Mouse (Mus musculus) frontal cortex, adult 2 months (tissue): ENCODE measurements at regions not wholly inside any gene's neighbourhood (a gene's known extent, or its start where the extent isn't known, plus 50 kb on each side); places are given as distances from the start of the nearest gene placed in this dataset.

Source experiments
- DNase-seq, 2 experiments: peaks; one replicate each; pipeline ENCODE4 v3.0.0; 2022; ENCODE audit warnings: low spot score in 1 of 2; ENCODE audit errors: extremely low spot score in 1 of 2

DNA sequence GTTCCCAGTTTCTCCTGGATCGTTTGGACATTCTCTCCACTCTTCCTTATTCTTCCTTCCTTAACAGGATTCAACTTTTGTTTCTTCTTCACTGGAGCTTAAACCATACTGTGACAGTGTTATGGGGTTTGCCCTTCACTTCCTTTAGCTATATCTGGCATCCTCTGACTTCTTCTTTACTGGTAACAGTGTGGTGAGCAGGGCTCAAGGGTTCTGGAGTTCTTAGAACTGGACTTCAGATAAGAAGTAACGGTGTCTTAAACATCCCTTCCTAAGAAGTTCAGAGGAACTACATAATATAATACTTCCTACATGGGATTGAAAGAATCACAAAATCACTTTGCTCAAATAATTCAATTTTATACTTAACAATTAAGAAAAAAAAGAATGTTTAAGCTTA is 237.5 kb upstream of the Cited2 start:
- DNase-seq = no peak

DNA sequence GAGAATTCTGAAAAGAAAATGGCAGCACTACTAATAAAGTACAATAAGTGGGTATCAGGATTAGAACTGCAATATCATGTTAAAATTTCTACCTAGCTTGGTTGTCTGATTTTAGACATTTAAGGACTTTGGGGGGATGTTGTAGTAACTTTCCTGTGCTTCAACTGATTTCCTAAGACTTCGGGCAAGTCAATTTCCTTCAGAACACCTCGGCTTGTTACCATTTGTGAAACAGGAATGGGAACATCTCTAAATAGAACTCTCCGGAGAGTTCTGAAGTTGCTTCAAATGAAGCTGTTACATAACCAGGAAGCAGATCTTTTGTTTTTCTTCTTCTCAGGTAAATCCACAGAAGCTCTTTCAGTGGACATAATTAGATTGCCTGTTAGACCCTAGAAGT is 237.0 kb upstream of the Cited2 start:
- DNase-seq = no peak

DNA sequence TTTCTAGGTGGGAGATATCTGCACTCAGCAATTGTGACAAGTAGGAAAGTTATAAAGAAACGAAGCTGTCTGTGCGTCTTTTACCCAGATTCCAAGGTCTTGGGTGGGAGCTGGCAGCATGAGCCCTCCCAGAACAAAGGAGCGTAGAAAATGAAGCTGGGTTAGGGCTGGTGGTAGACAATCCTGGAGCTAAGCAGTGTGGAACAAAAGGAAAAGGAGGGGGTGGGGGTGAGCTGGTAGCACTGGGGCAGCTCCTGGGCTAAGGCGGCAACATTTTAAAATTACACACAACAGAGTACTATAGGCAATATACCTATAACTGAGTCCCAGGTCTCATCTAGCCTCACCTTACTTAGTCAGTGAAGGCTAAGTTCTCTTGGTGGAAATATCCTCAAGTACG is 235.6 kb upstream of the Cited2 start:
- no peak for DNase-seq

DNA sequence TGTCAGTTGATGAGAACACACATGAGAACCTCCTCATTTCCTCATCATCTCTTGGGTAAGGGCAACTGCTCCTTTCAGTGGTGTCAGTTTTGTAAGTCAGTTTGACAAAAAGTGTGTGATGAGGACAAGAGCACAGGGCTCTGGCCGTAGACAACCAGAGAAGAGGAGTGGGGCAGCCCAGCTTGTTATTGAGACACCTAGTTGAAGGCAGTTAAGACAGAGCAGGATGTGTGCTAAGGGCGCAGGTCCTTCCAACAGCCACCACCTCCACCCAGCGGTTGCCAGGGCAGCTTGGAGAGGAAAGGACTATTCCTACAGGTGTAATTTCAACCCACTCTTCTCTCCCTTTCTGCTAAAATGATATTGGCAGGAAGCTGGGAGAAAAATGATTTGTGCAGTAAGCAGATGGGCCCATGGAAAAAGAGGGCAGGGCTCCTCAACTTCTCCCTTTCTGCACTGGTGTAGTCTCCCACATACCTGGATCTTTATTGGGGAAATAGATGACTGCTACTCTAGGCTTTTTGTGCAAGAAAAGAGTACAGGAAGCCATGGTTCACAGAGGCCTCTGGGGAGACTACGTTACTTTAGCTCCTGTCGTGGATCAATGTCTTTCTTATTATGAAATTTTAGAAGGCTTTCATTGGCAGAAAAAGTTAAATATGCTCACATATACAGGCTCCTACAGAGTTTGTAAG is 231.3 kb upstream of the Cited2 start:
- DNase-seq = no peak

DNA sequence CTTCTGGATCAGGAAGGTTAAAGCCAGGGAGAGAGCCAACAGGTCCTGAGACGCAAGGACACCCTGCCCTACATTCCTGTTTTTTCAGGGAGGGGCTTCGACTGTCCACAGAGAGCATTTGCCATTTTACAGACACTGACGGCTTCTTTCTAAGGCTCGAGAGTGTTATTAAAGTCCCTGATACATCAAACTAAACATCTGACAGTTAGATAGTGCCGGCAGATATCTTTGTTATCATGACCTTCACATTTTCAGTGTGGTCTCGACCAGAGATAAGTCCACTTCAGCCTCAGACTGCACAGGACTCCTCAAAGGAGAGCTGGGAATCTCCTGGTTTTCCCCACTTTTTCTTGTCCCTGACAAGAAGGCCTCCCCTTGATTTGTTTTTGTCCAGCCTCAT is 229.9 kb upstream of the Cited2 start:
- no peak for DNase-seq

DNA sequence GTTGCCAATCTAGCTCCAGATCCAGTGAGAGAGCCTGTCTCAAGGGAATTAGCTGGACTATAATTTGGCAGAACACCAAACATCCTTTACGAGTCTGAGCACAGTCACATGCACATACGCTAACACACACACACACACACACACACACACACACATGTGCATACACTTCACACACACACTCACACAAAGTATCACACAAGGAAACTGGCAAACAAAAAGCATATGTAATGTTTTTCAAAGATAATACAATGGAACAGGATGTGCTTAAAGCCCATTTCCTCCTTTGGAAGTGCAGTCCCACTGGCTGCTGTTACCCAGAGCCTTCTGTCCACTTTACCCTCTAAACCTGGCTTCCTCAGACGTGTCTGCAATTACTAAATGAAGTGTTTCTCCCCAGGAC is 226.2 kb upstream of the Cited2 start:
- DNase-seq = no peak

DNA sequence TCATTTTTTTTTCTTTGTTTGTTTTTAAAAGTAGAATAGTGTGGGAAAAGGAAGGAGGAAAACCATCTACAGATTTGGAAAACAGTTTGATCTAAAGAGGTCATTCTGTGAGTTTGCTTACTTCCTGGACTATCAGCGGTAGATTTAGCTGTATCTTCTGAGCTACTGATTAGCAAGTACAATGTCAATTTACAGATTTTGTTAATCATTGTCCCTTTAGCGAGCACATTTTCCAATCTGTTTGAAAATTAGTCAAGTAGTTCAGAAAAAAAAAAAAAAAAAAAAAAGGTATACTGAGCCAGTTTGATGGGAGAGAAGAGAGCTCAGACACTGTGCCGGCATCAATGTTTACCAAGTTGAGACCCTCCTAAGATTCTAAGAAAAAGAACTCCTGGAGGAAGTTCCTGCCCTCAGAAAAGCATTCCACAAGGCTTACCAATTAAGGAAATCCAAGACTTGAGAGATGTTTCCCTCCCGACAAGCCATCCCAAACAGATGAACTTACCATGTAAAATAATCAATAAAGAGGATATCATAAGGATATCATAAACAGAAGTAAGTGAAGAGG is 212.3 kb upstream of the Cited2 start:
- DNase-seq = no peak

DNA sequence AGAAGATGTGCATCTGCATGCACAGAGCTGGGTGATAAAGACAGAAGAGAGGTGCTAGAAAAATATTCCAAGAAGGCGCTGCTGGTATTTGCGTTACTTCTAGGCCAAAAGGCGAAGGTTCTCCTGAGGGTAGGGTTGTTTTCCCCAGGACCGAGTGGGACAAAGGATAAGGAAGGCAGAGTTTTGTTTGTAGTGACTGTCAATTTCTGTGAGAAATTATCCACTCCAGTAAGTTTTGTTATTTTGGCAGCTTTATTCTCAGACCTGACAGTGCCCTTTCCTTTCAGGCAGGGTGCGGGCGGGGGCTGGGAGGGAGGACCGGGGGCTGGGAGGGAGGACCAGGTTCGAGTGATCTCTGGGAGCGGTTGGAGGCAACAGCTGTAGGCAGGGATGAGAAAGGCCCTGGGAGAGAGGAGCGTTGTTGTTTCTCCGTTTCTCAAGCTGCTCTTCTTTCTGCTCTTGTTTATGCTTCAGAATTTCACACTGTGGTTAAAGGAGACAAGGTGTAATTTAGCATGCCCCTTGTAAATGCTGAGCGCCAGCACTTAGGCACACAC is 211.2 kb upstream of the Cited2 start:
- no peak for DNase-seq

DNA sequence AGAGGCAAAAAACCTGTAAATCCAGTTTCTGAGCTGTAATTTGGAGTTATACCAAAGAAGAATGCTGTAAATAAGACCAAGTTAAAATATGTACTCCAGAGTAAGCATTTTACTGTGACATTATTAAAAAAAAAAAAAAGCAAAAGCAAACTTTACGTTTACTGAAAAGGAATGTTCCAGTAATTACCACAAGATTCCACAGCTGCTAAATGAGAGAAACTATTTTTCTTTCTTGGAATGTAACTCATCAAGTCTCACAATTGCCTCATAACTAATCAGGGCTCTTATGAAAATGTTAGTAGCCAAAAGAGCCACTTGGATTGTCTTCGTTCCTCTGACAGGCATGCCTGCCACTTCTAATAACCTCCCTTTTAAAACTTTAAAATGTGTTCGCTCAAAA is 210.5 kb upstream of the Cited2 start:
- no peak for DNase-seq

DNA sequence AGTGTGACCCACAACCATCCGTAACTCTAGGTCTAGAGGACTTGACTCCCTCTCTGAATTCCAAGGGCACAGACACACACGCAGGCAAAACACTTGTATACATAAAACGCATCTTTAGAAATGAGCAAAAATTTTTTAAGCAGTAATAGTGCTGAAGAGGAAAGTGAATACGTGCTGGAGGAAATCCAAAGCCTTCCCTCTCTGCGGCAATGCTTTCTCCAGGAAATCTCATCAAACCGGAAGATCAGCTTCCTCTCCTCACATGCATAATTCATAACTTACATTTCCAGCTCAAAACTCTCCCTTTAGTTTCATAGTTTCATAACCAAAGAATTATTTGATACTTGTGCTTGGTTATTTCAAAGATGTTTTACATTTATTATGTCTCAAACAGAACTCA is 209.3 kb upstream of the Cited2 start:
- no peak for DNase-seq

DNA sequence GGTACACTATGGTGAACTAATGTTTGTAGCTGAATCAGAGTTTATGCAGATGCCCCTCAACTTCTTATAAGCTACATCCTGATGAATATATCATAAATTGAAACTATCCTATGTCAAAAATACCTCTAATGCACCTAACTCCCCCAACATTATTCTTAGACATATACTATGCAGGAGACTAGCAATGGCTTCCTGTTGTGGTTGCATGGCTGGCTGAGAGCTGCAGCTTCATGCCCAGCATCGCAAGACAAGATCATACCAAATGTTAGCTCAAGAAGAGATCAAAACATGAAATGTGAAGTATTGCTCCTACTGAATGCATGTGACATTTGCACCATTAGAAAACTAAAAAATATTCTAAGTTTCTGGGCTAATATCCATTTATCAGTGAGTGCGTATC is 206.9 kb upstream of the Cited2 start:
- DNase-seq = no peak

DNA sequence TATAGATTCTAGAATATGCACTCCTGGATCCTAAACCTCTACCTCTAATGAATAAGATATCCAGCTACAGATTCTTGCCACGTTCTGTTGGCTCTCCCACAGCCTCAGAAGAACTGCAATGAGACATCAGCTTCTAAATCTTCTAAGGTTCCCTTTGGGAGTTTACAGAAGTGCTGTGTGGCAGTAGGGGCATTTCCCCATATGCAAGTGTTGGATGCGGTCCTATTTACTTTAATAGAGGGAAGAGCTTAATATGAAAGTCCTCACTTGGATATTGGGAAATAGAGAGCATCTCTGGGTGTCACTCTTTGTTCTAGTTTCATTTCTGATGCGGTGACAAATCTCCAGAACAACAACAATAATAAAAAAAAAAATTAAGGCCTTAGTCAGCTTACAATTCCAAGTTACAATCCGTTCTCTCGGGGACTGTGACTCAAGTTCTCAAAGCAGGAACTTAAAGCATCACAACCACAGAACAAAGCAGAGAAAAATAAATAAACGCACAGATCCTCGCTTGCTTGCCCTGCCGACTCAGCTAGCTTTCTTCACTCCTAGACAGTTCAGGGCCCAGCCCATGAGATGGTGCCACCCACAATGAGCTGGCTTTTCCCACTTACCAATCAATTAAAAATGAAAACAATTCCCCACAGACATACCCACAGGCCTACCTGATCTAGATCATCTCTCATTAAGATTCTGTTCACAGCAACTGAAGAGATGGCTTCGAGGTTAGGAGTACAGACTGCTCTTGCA is 204.4 kb upstream of the Cited2 start:
- DNase-seq = no peak

DNA sequence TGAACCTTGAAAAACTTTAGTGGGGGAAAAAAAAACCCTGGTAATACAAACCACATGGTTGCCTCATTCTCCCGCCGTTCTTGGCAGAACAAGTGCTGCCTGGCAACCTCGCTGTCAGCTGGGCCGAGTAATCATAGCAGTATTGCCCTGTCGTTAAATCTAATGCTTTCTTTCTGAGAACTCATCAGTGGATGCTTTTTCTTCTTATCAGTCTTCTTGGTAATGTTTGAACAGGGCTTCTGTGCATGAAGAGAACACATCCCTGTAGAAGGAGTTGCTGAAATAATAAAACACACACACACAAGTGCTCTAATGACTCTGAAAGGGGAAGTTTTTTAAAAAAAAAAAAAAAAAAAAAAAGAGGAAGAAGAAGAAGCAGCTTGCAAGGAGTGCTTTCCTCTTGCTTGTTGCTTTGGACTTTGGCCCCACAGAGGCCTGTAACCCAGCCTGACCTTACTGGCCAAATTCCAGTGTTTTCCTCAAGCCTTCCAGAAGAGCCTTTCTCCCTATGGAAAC is 200.9 kb upstream of the Cited2 start:
- peak in 1 of 2 experiments; percentile 20 for DNase-seq

DNA sequence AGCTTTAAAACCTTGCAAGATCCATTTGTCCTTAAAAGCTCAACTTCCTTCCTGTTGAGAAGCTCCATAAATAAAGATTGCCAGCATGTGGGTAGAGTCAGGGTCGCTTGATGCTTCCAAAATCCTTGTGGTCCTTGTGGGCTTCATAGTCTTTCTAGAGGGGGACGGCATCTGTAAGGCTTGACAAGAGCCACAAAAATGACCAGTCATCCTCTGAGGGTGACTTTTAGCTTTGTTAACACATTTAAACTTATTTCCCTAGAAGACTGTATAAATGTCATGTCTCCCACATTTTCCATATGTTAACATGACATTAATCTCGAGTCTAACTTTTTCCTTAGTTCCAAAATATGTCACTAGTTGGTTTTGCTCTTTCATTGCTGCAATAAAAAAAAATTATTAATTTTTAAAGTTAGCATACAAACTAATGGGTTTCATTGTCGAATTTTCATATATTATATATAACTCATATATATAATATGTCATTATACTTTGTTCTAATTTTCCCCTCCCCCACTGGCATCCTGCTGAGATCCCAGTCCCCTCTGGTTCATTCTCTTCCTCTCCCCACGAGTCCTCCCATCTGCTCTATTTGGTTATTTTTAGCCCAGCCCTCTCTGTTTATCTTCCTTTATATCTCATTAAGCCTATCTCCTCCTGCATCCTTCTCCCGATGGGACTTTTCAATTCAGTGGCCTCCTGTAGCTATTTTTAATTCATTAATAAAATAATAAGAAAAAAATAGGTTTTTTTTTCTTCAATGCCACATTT is 199.3 kb upstream of the Cited2 start:
- DNase-seq = no peak

DNA sequence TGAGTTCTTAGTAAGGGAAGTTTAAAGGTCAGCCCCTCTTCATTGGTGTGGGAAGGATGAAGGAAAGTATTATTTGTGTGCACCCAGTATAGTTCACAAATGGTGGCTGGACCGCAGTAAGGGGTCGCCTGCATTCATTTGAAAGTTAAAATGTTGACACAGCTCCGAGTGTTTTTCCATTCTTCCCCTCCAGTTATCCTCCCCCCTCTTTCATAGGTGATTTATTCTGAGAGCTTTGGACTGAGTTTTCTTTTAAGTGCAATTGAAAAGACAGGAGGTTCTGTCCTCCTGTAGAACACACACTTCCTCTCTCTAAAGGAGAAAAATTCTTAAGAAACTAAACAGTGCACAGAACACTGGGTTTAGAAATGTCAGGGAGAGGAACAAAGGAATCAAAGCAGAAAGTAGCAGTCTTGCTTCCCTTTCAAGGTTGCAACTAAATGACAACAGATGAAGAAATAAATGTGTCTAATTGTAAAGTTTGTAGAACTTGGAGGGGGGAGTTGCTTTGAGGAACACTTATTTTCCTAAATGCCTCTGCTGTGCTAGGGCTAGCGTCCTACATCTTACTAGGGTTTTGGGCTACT is 195.8 kb upstream of the Cited2 start:
- no peak for DNase-seq

DNA sequence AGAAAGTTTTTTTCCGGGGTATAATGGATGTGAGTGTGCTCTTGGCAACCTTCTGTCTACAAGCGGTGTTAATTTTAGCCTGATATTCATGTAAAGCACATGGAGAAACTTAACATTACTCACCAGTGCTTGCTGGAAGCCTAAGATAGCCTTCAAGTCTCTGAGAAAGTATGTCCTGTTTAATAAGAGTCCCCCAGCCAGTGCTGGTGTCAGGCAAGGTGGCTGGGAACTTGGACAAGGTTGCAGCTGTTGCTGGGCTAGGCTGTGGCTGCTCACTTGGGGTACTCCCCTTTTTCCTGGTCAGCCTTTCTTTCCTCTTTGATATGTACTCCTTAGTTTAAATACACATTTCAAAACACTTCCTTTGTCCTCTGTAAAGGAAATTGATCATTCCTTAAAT is 194.9 kb upstream of the Cited2 start:
- no peak for DNase-seq

DNA sequence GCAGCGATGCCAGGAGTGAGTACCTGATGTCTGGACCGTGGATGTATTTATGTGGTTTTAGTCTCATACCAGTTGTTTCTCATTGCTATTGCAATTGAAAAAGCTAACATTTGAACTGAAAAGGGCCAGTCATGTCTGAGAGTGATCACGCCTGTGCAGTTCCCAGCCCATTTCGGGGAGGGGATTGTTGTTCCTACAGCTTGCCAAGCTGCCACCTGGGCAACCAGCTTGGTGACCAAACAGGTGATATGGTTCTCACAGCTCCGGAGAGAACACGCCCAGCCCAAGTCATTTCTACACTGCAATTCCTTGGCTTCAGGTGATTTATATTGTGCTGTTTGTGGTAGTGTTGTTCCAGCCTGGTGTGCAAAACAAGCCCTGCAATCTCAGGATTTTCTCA is 194.2 kb upstream of the Cited2 start:
- no peak for DNase-seq

DNA sequence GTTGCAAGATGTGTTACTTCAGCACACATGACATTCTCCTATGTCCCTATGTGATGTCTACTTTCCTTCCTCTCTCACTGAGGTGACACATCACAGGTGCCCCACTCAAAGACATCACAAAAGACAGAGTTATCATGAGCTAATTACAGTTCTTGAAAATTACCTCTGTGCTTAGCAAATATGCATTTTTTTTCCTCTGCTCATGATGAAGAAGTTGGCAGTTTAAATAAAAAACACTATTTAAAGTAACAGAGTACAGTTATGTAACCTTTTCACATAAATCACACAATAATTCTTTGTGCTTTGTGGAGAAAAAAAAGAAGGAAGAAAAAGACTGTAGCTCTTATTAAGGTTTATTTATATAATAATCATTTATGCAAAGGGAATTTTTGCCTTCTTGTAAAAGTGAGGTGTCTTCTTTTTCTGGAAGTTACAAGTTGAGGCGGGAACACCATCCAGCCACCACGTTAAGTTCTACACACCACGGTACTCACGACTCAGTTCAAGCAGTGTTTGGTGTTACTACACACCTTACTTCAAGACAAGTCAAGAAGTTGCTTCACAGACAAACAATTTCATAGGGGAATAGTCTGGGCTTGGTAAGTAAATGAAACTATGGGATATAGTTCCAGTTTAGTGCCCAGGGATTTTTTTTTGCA is 193.0 kb upstream of the Cited2 start:
- peak; percentile 11 to 23 for DNase-seq

DNA sequence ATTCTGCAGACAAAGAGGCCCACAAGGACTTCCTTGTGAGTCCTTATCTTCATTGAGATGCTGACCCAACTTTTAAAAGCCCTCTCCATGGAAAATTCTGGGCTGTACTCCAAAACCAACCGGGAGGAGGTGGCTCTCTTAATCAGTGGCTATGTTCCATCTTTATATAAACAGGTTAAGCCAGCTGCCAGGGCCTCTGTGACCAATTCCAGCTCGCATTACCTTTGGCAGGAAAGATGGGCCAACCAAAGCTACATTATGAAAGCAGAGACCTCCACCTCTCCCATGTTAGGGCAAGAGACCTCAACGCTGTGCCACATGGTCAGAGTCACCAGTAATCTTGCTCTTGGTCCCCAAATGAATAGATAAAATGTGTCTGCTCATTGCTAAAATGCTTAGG is 192.0 kb upstream of the Cited2 start:
- no peak for DNase-seq

DNA sequence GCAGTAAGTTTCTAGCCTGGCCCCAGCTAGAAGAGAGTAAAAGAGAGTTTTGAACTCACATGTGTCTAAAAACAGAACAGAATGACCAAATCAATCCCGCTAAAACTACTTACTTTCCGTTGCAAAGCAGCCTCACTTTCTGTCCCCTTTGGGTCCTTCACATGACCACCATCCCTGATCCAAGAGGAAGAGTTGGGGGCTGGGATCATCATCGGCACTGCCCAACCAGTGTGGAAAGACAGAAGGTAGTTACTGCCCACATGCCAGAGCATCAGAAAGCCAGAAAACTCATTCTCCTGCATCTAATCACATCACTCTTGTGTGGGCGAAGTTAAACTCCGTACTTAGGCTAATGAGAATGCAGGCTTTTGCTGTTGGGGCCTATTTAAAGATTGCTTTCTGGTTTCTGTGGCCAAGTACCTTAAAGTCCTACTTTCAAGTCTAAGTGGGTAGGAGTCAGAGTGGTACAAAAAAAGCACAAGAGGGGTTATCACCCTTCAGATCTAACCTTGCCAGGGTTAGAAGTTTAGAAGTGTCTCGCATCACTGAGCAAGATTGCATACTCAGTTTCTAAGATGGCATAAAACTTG is 184.0 kb upstream of the Cited2 start:
- no peak for DNase-seq
